Mouse (Mus musculus): ENCODE results near the gene Cxcr2.

DNA sequence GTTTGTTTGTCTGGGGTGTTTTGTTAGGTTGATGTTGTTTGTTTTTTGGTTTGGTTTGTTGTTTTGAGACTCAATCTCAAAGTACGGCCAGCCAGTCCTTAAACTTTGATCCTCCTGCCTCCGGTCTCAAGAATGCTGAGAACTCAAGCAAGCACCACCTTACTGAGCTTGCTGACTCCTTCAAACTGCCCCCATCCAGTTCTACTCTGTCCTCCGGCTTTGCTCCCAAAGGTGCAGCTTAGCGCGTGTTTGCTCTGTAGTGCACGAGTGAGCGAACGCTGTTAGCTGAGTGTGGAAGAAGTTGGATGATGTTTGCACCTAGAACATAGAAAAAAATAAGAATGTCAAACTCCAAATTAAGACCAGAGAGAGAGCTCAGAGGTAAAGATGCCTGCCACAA is 55.2 kb downstream of the Cxcr2 start:
- TF ChIP-seq CTCF (IDR thresholded peaks at IDR 0.05; ENCODE audit: control insufficient read depth, insufficient read depth, insufficient replicate concordance, low read depth, low read length) (no peak), POLR2A (IDR thresholded peaks at IDR 0.05; ENCODE audit: control insufficient read depth, low read depth, low read length) (no peak)

Measured in testis, adult 2 months (tissue).